Mouse (Mus musculus) CD4-positive, CD25-positive, alpha-beta regulatory T cell, adult 4 months (primary cell): ENCODE results near the gene Setd1b. TPM values are rescaled to one million over a fixed set of nuclear protein-coding genes. Genes with fewer than 3 reads are reported as not detected.
A peak's percentile ranks its signal among the peaks of the same experiment; 100 is the strongest.

ENCODE experiments used
- ATAC-seq: one replicate; pipeline ENCODE4 v1.8.0; 2017
- polyA plus RNA-seq, 2 experiments: library from polyadenylated mRNA; unstranded; fragments of 100-300 nt; shearing (Covaris generic); gene quantifications; one replicate each; pipeline ENCODE4 v1.2.1; 2017

Gene Setd1b
- polyA plus RNA-seq, result 10 to 100 TPM; 17.1 to 20.8 TPM

- no peak for ATAC-seq
These were observed at the start of gene Setd1b for GRCm38 (mm10) chr5:123142161-123143157. Gene Setd1b, plus strand, starts transcription at chr5:123142193.

DNA sequence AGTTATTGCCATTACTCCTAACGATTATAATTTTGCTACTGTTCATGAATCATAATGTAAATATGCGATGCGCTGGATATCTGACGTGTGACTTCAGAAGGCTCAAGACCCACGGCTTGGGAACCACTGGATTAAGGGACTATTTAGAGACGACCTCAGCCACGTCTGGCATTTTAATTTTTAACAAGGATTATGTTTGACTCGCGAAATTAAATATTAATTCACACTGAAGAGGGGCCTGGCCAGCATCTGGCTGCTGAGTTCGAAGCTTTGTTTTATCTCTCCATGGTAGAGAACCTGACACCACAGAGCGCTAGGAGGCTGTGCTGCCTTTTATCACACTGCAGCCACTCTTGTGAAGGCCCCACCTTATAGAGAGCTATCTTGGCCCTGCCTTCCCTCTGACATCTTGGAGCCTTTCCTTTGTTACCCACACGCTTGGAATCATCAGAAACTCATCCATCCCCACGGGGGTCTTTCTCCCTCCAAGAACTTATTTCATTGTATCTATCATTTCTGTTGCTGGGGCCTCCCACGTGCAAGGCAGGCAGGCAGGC is 48.8 kb upstream of the Setd1b start:
- ATAC-seq, result no peak

- no peak for ATAC-seq
These were observed 47.6 kb upstream of the Setd1b start for GRCm38 (mm10) chr5:123094238-123094991.

DNA sequence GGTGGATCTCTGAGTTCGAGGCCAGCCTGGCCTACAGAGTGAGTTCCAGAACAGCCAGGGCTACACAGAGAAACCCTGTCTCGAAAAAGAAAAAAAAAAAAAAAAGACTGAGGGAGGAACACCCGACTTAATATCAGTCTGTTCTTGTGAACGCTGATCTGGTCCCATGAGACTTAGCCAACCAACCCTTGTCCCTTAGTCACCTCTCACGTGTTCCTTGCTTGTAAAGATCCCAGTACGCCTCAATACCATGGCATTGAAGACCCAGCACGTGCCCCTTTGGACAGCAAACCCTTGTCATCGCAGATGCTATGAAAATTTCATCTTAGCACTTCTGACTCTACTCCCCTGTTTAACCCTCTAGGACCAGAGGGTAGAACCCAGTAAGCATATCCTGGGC is 45.7 kb upstream of the Setd1b start:
- ATAC-seq, result no peak

GRCm38 (mm10) chr5:123098487-123098886 is 43.5 kb upstream of the Setd1b start:
- no peak for ATAC-seq

- no peak for ATAC-seq
These were observed 39.6 kb upstream of the Setd1b start for GRCm38 (mm10) chr5:123102376-123102775.

- no peak for ATAC-seq
These were observed 38.4 kb upstream of the Setd1b start for GRCm38 (mm10) chr5:123103556-123103955.

DNA sequence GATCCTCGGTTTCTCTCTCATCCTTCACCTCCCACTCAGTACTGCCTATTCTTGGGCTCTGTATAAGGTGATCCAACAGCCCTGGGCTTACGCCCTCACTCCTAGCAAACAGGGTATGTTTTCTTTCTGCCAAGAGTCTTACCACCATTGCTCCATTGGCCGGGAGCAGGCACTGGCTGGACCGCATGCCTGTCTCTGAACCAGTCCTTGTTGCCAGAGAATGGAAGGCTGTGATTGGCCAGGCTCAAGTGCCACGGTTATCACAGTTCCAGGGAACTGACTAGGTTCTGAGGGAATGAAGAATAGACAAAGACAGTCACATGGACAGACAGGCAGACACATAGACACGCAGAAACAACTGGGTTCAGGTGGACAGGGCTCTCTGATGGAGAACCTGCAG is 37.2 kb upstream of the Setd1b start:
- ATAC-seq, result no peak

GRCm38 (mm10) chr5:123109452-123110203 is 32.4 kb upstream of the Setd1b start:
- ATAC-seq, result no peak

- ATAC-seq, result no peak
These were observed 31.7 kb upstream of the Setd1b start for GRCm38 (mm10) chr5:123110296-123110721.

DNA sequence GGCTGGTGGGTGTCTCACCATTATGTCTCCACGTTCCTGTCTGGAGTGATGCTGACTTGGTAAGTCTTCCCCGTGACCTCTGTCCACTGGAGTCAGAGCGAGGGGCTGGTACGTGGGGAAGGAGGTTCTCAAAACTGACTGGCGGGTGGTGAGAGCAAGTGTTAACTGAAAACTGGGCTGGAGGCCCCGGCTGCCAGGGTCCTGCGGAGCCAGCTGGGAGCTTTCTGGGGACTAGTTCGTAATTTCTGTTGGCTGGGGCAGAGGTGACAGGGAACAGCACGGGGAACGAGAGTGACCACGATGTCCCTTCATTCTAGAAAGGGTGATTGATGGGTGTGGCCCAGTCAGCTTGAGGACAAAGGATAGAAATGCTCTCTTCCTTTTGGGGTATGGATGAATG is 27.9 kb upstream of the Setd1b start:
- no peak for ATAC-seq

DNA sequence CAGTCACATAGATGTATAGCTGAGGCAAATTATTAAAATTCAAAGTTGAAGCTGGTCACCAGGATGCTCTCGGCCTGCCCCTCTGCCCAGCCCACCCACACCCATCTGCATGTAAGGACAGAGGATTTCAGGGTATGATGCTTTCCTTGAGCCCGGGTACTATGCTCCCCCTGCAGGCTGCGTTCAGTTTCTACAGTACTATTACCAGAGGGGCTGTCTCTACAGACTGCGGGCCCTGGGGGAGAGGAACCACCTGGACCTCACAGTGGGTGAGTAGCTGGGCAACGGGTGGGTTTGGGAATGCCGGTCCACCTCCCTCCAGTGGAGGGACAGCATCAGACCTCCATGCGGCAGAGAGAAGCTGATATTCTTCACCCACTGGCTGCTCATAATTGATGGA is 27.1 kb upstream of the Setd1b start:
- ATAC-seq, result no peak

DNA sequence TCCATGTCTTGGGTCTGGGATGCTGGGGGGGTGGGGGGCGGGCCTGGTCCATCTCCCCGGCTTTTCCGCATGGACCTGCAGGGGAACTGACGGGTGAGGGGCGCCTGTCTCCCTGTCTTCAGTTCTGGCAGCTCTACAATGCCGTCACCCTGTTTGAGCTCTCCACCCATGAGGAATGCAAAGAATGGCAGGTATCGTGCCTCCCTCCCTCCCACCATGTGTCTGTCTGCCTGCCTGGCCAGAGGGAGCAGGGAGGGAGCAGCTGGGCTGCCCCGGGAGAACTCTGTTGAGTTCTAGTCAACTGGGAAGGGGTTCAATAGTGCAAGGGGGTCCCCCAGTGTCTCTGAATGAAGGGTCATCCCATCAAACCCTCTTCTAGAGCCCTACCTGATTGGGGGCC is 25.9 kb upstream of the Setd1b start:
- ATAC-seq, result no peak

- peak; percentile 64 for ATAC-seq
These were observed 24.7 kb upstream of the Setd1b start for GRCm38 (mm10) chr5:123117257-123117656.

DNA sequence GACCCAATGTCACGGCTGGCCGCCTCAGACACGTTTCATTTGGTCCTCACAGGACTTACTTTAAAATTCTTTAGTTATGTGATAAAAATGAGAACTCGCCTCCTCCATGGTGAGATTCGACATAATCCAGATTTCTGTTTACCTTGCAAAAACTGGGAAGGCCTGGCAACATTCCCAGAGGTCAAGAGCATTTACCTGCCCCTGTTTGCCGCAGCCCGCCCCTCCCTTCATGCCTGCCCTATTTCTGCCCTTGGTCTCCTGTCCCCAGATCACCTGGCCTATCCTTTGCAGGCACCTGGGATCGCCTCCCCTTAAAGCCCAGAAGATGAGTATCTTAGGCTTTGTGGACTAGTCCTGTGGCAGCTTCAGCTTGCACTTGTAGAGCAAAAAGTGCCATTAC is 24.2 kb upstream of the Setd1b start:
- no peak for ATAC-seq

GRCm38 (mm10) chr5:123118826-123119225 is 23.2 kb upstream of the Setd1b start:
- ATAC-seq, result no peak

GRCm38 (mm10) chr5:123120624-123121215 is 21.3 kb upstream of the Setd1b start:
- ATAC-seq, result no peak

DNA sequence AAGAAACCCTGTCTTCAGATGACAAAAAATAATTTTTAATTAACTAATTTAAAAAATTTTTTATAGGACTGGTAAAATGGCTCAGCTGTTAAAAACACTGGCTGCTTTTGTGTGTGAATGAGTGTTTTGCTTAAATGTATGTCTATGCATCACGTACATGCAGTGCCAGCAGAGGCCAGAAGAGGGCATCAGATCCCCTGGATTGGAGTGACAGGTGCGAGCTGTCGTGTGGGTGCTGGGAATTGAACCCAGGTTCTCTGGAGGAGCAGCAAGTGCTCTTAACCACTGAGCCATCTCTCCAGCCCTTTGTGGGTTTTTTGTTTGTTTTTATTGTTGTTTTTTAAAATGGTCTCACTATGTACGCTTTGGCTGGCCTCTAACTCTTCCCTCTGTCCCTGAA is 19.8 kb upstream of the Setd1b start:
- no peak for ATAC-seq

DNA sequence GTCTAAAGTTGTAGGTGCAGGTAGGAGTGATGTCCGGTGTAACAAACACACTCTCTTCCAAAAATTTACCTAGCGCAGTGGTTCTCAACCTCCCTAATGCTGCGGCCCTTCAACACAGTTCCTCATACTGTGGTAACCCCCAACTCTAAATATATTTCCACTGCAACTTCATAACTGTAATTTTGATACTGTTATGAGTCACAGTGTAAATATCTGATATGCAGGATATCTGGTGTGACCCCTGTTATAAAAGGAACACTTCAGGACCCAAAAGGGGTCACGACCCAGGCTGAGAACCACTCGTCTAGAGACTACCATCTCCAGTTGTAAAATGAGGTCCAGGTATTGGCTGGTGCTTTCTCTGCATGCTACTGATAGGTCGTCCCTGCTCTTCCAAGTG is 16.9 kb upstream of the Setd1b start:
- no peak for ATAC-seq

DNA sequence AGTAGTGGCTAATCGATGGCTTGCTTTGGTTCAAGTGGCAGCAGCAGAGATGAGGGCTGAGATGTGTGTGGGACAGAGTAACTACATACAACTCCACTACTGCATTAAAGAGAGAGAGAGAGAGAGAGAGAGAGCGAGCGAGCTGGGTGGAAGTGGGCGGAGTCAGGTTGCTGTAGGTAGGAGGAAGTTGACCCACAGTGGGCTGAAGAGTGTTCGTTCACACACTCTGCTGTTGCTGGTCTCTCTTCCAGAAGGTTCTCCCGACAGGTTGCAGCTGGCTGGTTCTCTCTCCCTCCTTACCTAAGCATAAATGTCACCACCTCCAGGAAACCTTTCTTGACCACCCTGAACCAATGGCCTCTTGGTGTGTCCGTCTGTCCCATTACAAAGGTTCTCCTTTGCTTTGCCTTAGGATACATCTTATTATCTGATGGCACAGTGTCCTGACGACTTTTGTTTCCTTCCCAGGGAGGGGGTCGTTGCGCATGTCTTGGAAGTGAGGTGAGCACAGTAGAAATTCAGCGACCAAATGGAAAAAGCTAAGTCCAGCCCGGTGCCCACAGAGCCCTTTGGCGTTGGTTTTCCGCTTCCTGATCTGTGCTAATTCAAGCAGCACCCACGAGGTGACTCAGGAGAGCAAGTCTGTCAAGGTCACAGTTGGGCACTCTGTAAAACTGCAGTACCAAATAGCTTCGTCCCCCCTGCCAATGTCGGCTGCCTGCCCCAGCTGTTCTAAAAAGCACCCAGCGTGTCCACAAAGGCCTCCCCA is 16.2 kb upstream of the Setd1b start:
- ATAC-seq, result peak; percentile 20

DNA sequence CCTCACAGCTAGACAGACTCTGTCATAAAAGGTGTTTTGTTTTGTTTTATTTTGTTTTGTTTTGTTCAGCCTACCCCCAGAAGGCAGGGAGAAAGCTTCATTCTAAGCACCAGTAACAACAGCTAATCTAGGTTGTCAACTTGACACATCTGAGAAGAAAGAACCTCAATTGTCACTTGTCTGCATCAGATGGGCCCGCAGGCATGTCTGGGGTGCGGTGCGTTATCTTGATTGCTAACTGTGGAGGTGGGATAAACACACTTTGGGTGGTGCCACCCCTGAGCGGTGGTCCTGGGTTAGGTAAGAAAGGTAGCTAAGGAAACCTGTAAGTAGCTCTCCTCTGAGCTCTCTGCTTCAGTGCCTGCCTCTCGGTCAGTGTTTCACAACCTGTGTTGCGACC is 15.0 kb upstream of the Setd1b start:
- no peak for ATAC-seq
